Mouse (Mus musculus) Muller cell, postnatal 12 days (primary cell): ENCODE data around the gene Prl3a1.

Experiments
- DNase-seq: peaks from one replicate; pipeline ENCODE4 v3.0.0-alpha.2; 2015; ENCODE audit errors: inconsistent ontology term

Prl3a1 gene

GRCm38 (mm10) chr13:27259136-27259535, at the start of gene Prl3a1:
TSS of gene Prl3a1 (plus strand) at chr13:27259436.
- DNase-seq = no peak

- no peak for DNase-seq
Measured at GRCm38 (mm10) chr13:27241547-27241946, 17.7 kb upstream of the Prl3a1 start, which contains the start of gene Prl3b1. TSS of gene Prl3b1 (plus strand) at chr13:27241847.

GRCm38 (mm10) chr13:27312334-27313225, 53.3 kb downstream of the Prl3a1 start, which contains the start of gene Prl6a1:
TSS of gene Prl6a1 (plus strand) at chr13:27312627.
- peak; percentile 21 for DNase-seq
